Comparison of ENCODE assay signal across 20 mouse cellular contexts in the genomic region with DNA sequence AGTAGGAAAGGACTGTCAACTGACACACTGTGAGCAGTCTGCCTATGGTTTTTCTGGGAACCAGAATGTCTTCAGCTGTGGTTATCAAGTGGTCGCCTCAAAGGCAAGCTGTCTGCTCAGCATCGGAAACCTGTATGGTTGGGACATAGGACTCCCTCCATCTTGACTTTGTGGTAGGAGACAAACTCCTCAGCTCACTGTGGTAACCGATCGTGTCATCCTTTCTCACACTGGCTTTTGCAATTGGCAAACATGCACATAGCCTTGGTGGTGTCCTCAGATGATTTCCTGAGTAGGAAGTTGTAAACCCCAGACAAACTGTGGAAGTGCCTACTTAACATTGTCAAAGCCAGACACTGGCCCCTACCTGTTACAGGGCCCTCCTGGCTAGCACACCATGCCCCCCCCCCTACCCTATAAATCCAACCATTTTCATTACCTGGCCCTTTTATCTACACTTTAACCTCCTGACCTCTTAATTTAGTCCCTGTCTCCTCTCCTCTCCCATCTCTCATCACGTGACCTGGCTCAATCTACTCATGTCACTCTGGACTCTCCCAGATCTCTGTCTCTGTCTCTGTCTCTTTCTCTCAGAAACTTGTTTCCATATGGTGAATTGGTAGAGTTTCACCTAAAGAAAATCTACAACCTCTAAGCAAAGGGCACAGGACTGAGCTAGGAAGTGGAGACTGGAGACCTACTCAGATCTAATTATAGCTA. TPM values are rescaled to one million over a fixed set of nuclear protein-coding genes. Genes with fewer than 3 reads are reported as not detected.
"Had no signal": no experiment of that assay in that cellular context is flagged by ENCODE, and none has a peak within 500 bp of the region (broad histone marks: within the 10 kb centered on the region; RNA-seq: fewer than 3 reads in every experiment).

No protein-coding gene starts in this region.

- H3K36me3 ChIP-seq: kidney, embryonic 15.5 days; limb, embryonic 15.5 days; midbrain, embryonic 12.5 days; neural tube, embryonic 15.5 days had no signal

- H3K4me1 ChIP-seq: kidney, embryonic 15.5 days; limb, embryonic 15.5 days; midbrain, embryonic 12.5 days; neural tube, embryonic 15.5 days had no signal

- H3K4me3 ChIP-seq: kidney, embryonic 15.5 days; limb, embryonic 15.5 days; midbrain, embryonic 12.5 days; neural tube, embryonic 15.5 days had no signal

- H3K27ac ChIP-seq: kidney, embryonic 15.5 days; limb, embryonic 15.5 days; liver, embryonic 14.5 days; midbrain, embryonic 12.5 days; neural tube, embryonic 15.5 days had no signal

- ATAC-seq: midbrain, embryonic 16.5 days had no signal

- DNase-seq: kidney, adult 2 months; kidney, postnatal 14 days; lung, adult 18-20 months; lung, postnatal 36 days; spleen, adult 18-20 months; thymus, adult 18-20 months; thymus, postnatal 36 days had no signal

- H3K4me2 ChIP-seq: kidney, embryonic 15.5 days; limb, embryonic 15.5 days; midbrain, embryonic 12.5 days; neural tube, embryonic 15.5 days had no signal

- H3K9me3 ChIP-seq: kidney, embryonic 15.5 days; limb, embryonic 15.5 days; midbrain, embryonic 12.5 days; neural tube, embryonic 15.5 days had no signal

- H3K9ac ChIP-seq: kidney, embryonic 15.5 days; limb, embryonic 15.5 days; liver, embryonic 14.5 days; midbrain, embryonic 12.5 days; neural tube, embryonic 15.5 days had no signal

RNA-seq across cellular contexts. Expression of gene B4galnt2, which starts 6.7 kb away (rescaled TPM):
- total RNA-seq: layer of hippocampus, adult 8-10 months; layer of hippocampus, postnatal 14 days; left cerebral cortex, adult 18-20 months; left cerebral cortex, postnatal 14 days; megakaryocyte-erythroid progenitor cell, adult 5-6 weeks had no signal
- polyA plus RNA-seq: limb, embryonic 11.5 days; limb, embryonic 15.5 days; midbrain, embryonic 12.5 days; midbrain, embryonic 16.5 days; neural tube, embryonic 11.5 days; neural tube, embryonic 15.5 days had no signal
